In the genomic region with DNA sequence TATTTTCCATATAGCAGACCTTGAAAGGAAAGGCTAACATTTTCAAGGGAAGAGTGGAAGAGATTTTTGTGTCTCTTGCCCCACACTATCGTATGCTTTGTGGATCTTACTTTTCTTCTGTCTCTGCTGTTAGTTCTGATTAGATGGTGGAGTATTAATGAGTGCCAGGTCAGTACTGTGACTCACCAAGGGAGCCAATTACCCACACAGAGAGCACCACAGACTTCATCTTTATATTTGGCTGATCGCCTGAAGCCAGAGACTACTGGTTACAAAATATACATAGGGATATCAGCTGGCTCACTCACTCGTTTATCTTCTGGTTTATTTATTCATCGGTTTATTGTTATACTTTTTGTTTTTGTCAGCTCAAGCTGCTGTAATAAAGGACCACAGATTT, we compare ENCODE assay signal across 23 mouse cellular contexts.
DNase-seq lines count a peak whose midpoint lies in the region; ATAC-seq and TF ChIP-seq lines count a peak whose summit lies in the region.
"Had no signal": no experiment of that assay in that cellular context is flagged by ENCODE, and none has a peak within 500 bp of the region (broad histone marks: within the 10 kb centered on the region; RNA-seq: fewer than 3 reads in every experiment).

No protein-coding gene starts in this region.

- H3K4me2 ChIP-seq in forebrain, embryonic 16.5 days (ENCODE audit: low read length): no peak overlapping the region
- no peak overlapping the region for H3K4me2 ChIP-seq in forebrain, postnatal 0 days (ENCODE audit: low read depth)
- H3K4me2 ChIP-seq: heart, embryonic 12.5 days; heart, embryonic 15.5 days; hindbrain, embryonic 13.5 days; intestine, embryonic 15.5 days had no signal

- H3K4me1 ChIP-seq in forebrain, embryonic 16.5 days (replicated peaks; ENCODE audit: control insufficient read depth, insufficient read depth, low read length): peaks cover 8% of the 10 kb centered on the region; the same call in 1 of the 2 replicates
- H3K4me1 ChIP-seq in forebrain, postnatal 0 days (ENCODE audit: insufficient read depth): no peaks in the 10 kb centered on the region
- H3K4me1 ChIP-seq: heart, embryonic 12.5 days; heart, embryonic 15.5 days; hindbrain, embryonic 10.5 days; intestine, embryonic 15.5 days had no signal

- 39% methylated on average over 4 of the region's 4 CpGs for WGBS in forebrain, embryonic 16.5 days
- 36% methylated on average over 4 of the region's 4 CpGs for WGBS in forebrain, postnatal 0 days

- no peak for TF ChIP-seq CTCF in forebrain, postnatal 0 days (IDR thresholded peaks at IDR 0.05; ENCODE audit: low read depth)

- H3K4me3 ChIP-seq in forebrain, embryonic 16.5 days (replicated peaks; ENCODE audit: low read length): no peak overlapping the region
- H3K4me3 ChIP-seq in forebrain, postnatal 0 days (ENCODE audit: low read depth, low read length): no peak overlapping the region
- H3K4me3 ChIP-seq: gastrocnemius, adult 2 months; heart, embryonic 12.5 days; heart, embryonic 15.5 days; hindbrain, embryonic 10.5 days; hindbrain, embryonic 13.5 days; intestine, embryonic 15.5 days had no signal

- no peaks in the 10 kb centered on the region for H3K36me3 ChIP-seq in forebrain, embryonic 16.5 days (ENCODE audit: control insufficient read depth, insufficient read depth)
- no peaks in the 10 kb centered on the region for H3K36me3 ChIP-seq in forebrain, postnatal 0 days (ENCODE audit: insufficient read depth)
- H3K36me3 ChIP-seq: G1E; heart, embryonic 12.5 days; heart, embryonic 15.5 days; hindbrain, embryonic 10.5 days; hindbrain, embryonic 13.5 days; intestine, embryonic 15.5 days had no signal

- H3K27me3 ChIP-seq in forebrain, embryonic 16.5 days (replicated peaks; ENCODE audit: control insufficient read depth, insufficient read depth, low read length): no peaks in the 10 kb centered on the region
- no peaks in the 10 kb centered on the region for H3K27me3 ChIP-seq in forebrain, postnatal 0 days (ENCODE audit: insufficient read depth, low read length)
- H3K27me3 ChIP-seq: heart, embryonic 15.5 days; hindbrain, embryonic 13.5 days; intestine, embryonic 15.5 days had no signal

- no peaks in the 10 kb centered on the region for H3K9me3 ChIP-seq in forebrain, embryonic 16.5 days (ENCODE audit: control insufficient read depth, low read length)
- H3K9me3 ChIP-seq in forebrain, postnatal 0 days (ENCODE audit: low read length): no peaks in the 10 kb centered on the region
- H3K9me3 ChIP-seq: heart, embryonic 12.5 days; heart, embryonic 15.5 days; hindbrain, embryonic 10.5 days; hindbrain, embryonic 13.5 days; intestine, embryonic 15.5 days had no signal

- H3K9ac ChIP-seq in forebrain, embryonic 16.5 days (replicated peaks; ENCODE audit: low read depth, low read length): no peak overlapping the region
- H3K9ac ChIP-seq in forebrain, postnatal 0 days: no peak overlapping the region
- H3K9ac ChIP-seq: heart, embryonic 12.5 days; heart, embryonic 15.5 days; hindbrain, embryonic 13.5 days; intestine, embryonic 15.5 days had no signal

- DNase-seq in cerebellum, postnatal 10 days: peak; percentile 15 to 38
- no peak for DNase-seq in cerebellum, adult 18-20 months
- DNase-seq in forebrain, postnatal 0 days: no peak
- DNase-seq in brain, adult 2 months (ENCODE audit: low read depth, low spot score): peak; percentile 16
- DNase-seq: adrenal gland, adult 8-10 months; adrenal gland, postnatal 25 days; cerebellum, adult 11 months; cerebellum, adult 8-10 months; gastrocnemius, adult 2 months; gastrocnemius, postnatal 14 days; heart, postnatal 10 days; heart, postnatal 36 days; kidney, adult 11 months had no signal

- H3K27ac ChIP-seq in forebrain, embryonic 16.5 days (ENCODE audit: low read length): no peak overlapping the region
- no peak overlapping the region for H3K27ac ChIP-seq in forebrain, postnatal 0 days (ENCODE audit: low read depth, low read length)
- H3K27ac ChIP-seq: gastrocnemius, adult 2 months; heart, embryonic 15.5 days; hindbrain, embryonic 10.5 days; hindbrain, embryonic 13.5 days; intestine, embryonic 15.5 days had no signal

- ATAC-seq in forebrain, embryonic 16.5 days: peak; percentile 45; the same call in 1 of the 2 replicates
- no peak for ATAC-seq in forebrain, postnatal 0 days
- no peak for ATAC-seq in megakaryocyte progenitor cell, adult 5-6 weeks (replicated peaks; ENCODE audit: poor library complexity)
- ATAC-seq: activated CD4-positive, CD25-positive, alpha-beta regulatory T cell, adult 4 months; hindbrain, embryonic 16.5 days; intestine, embryonic 15.5 days had no signal

Comparison
In these comparisons a context has a peak if more than half of its experiments do, and no peak if none do; other contexts are left out.
1. DNase-seq: peak in cerebellum, postnatal 10 days (2 of 2) and brain, adult 2 months (single experiment); none in cerebellum, adult 18-20 months (0 of 2) and forebrain, postnatal 0 days (single experiment).